Mouse (Mus musculus): ENCODE data around the gene Rhoc. TPM values are rescaled to one million over a fixed set of nuclear protein-coding genes. Genes with fewer than 3 reads are reported as not detected.
"Not testable (repeated sequence)": the region's sequence is repeated elsewhere in the genome, so short reads cannot be mapped to it uniquely, and the experiment has no call there.

The Rhoc gene
- total RNA-seq (2022): 10 to 100 TPM; 19.0 to 40.0 (median 30.6) TPM

- DNase-seq (ENCODE audit: low spot score in 2 of 2): no peak
Observed at GRCm38 (mm10) chr3:104788075-104788474, at the start of gene Rhoc. TSS of gene Rhoc (plus strand) at chr3:104788375.

DNA sequence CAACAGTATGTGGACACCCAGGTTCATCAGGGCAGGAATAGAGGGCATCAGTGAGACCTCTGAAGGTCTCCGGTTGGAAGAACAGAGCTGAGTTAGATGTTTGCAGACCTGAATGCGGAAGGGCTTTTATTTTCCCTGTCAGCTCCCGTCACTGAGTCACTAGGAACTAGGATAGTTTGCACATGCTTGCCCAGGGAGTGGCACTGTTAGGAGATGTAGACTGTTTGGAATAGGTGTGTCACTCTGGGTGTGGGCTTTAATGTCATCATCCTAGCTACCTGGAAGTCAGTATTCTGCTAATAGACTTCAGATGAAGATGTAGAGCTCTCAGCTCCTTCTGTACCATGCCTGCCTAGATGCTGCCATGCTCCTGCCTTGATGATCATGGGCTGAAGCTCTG is 46.2 kb upstream of the Rhoc start:
- no peak for DNase-seq (ENCODE audit: low spot score in 2 of 2)

- no peak for DNase-seq (ENCODE audit: low spot score in 2 of 2)
Observed at GRCm38 (mm10) chr3:104743161-104743560, 45.0 kb upstream of the Rhoc start.

- DNase-seq (ENCODE audit: low spot score in 2 of 2): no peak
Observed at GRCm38 (mm10) chr3:104743864-104744263, 44.3 kb upstream of the Rhoc start.

GRCm38 (mm10) chr3:104752845-104753244 is 35.3 kb upstream of the Rhoc start:
- not testable (repeated sequence) for DNase-seq (ENCODE audit: low spot score in 2 of 2)

GRCm38 (mm10) chr3:104758406-104758805 is 29.8 kb upstream of the Rhoc start:
- DNase-seq (ENCODE audit: low spot score in 2 of 2): peak in 1 of 2 experiments; percentile 59

- DNase-seq (ENCODE audit: low spot score in 2 of 2): no peak
Observed at GRCm38 (mm10) chr3:104758869-104759268, 29.3 kb upstream of the Rhoc start.

GRCm38 (mm10) chr3:104762103-104762863 is 25.9 kb upstream of the Rhoc start:
- DNase-seq (ENCODE audit: low spot score in 2 of 2): not testable (repeated sequence)

DNA sequence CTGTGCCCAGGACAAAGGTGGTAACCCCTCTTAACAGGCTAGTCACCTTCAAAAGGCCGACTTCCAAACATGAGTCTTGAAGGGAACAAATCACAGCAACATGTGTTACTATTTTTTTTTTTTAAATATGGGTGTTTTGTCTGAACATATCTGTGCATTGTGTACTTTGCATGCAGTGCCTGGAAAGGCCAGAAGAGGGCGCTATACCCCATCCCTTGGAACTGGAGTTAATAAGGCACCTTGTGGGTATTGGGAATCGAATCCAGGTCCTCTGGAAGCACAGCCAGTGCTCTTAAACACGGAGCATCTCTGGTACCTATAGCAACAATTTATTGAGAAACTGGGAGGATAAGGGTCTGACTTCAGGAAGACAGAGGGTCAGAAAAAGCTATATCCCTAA is 23.2 kb upstream of the Rhoc start:
- no peak for DNase-seq (ENCODE audit: low spot score in 2 of 2)

DNA sequence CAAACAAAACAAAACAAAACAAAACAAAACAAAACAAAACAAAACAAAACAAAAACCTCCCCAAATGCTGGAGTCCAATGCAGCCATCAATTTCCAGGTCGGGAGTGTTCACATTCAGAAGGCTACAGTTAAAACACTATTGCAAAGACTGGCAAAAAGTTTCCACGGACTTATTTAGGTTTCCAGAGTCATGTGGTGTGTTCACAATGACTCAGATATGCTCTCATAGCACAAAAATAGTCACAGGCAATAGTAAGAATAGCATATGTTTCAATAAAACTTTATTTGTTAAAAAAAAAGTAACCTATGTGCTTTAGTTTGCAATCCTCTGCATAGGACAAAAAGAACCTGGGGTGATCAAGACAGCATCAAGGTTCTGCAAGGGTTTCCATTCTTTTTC is 21.0 kb upstream of the Rhoc start:
- DNase-seq (ENCODE audit: low spot score in 2 of 2): no peak

DNA sequence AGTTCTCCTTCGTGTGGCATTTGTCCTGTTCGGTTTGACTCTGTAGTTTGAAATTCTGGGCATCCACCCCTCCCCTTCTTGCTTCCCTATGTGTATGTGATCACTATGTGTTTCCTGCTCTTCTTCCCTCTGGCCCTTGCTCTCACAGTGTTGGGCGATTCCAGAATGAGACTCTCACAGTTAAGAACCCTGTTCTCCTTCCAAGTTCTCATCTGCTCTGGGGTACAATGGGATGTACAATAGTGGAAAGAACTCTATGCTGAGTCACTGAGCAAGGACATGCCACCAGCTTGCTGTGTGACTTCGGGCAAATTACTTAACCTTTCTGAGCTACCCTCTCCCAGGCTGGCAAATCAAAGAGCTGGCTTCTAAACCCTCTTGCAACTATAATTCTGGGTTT is 20.5 kb upstream of the Rhoc start:
- DNase-seq (ENCODE audit: low spot score in 2 of 2): no peak

- no peak for DNase-seq (ENCODE audit: low spot score in 2 of 2)
Observed at GRCm38 (mm10) chr3:104769135-104769534, 19.0 kb upstream of the Rhoc start.

- no peak for DNase-seq (ENCODE audit: low spot score in 2 of 2)
Observed at GRCm38 (mm10) chr3:104770035-104770434, 18.1 kb upstream of the Rhoc start.

DNA sequence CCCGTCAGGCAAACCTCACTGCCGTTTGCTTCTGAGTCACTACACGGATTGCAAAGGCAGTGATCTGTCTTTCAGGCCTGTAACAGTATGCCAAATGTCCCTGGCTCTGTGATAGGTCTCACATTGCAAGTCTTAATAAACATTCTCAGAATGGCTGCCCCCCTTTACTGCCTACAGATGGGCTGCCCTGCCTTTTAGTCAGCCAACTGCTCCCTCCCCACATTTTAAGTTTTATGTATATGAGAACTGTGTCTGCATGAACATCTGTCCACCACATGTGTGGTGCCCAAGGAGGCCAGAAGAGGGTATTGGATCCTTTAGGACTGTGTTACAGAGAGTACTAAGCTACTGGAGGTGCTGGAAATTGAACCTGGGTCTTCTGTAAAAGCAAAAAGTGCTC is 17.3 kb upstream of the Rhoc start:
- DNase-seq (ENCODE audit: low spot score in 2 of 2): no peak

GRCm38 (mm10) chr3:104771460-104771859 is 16.7 kb upstream of the Rhoc start:
- DNase-seq (ENCODE audit: low spot score in 2 of 2): no peak

- no peak for DNase-seq (ENCODE audit: low spot score in 2 of 2)
Observed at GRCm38 (mm10) chr3:104773301-104773700, 14.9 kb upstream of the Rhoc start.

- no peak for DNase-seq (ENCODE audit: low spot score in 2 of 2)
Observed at GRCm38 (mm10) chr3:104777342-104777741, 10.8 kb upstream of the Rhoc start.

DNA sequence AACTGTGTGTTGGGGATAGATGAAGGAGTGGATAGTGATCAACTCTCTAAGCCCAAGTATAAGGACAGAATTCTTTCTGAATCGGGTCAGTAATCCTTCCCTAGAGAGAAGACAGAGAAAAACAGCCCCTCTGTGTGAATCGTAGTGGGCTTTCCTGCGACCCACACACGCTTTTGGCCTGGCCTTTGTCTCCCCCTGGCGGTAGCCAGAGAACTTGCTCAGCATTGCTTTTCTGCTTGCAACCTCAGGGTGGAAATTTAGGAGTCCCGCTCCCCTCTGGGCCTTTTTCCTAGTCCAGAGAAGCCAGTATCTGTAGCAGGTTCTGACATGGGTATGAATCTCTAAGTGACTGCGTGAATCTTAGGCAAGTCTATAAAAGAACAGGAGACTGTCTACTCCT is 8.2 kb upstream of the Rhoc start:
- no peak for DNase-seq (ENCODE audit: low spot score in 2 of 2)

DNA sequence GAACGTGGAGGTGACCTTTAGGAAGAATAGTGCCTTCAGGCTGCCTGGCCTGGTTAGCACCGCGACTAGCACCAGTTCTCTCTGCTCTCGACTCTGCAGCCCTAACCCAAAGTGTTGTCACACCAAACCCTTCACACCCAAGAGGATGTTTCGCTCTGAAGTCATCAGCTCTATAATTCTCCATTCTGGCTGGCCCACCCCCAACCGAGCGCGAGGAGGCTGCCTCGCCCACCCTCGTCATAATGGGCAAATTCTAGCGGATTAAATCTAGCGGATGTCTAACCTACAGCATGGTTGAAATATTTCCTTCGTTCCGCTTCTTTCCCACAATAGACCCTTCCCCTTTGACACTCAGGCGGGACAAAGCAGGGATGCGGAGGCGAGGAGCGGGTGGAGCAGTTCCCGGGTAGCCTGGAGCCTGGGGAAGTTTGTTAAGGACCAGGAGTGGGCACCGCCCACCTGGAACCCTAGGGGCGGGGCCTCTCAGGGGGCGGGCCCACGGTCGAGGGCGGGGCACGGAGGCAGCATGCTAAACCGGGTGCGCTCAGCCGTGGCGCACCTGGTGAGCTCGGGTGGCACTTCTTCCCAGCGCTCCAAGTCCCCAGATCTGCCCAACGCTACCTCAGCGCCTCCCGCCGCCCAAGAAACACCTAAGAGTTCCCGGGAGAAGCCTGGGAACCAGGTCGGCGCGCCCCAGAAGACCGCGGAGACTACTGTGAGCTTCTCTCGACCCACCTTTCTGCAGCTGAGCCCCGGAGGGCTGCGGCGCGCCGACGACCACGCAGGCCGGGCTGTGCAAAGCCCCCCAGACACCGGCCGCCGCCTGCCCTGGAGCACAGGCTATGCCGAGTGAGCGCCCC is 7.4 kb upstream of the Rhoc start, which contains the start of gene Ppm1j:
Ppm1j (plus strand) TSS at position 496 of the 860 bp plus-strand sequence.
- no peak for DNase-seq (ENCODE audit: low spot score in 2 of 2)

GRCm38 (mm10) chr3:104781471-104781903 is 6.7 kb upstream of the Rhoc start, which contains the start of gene Fam19a3:
TSS of gene Fam19a3 (minus strand) at chr3:104781840.
- no peak for DNase-seq (ENCODE audit: low spot score in 2 of 2)

GRCm38 (mm10) chr3:104782061-104782681 is 6.0 kb upstream of the Rhoc start:
- no peak for DNase-seq (ENCODE audit: low spot score in 2 of 2)

DNA sequence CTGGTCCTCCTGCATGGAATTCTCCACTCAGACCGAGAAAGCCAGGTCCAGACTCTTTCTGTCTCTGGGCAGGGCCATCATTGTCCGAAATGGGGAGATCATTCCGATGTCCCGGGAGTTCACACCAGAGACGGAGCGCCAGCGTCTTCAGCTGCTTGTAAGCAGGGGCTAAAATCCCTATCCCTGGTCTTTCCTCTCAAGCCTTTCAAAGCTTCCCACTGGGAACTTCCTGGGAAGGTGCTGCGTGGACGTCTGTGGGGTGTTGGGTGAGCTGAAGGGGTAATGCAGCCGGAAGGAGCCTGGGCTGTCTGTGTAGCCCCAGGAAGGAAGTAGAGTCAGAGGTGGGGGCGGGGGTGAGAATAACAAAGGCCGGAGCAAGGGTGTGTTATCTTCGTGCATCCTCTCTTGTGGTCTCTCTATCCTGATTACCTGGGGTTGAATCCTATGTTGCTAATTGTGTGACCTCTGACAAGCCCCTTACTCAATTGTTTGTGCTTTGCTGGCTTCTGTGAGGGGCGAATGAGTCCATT is 4.1 kb upstream of the Rhoc start:
- no peak for DNase-seq (ENCODE audit: low spot score in 2 of 2)

Data from layer of hippocampus, adult 8-10 months (tissue).